In genomic region chr2:28463919-28464318, GRCm38 (mm10) we compare ENCODE assay signal across 9 mouse cellular contexts. TPM values are rescaled to one million over a fixed set of nuclear protein-coding genes. Genes with fewer than 3 reads are reported as not detected.
DNase-seq lines count a peak whose midpoint lies in the region; ATAC-seq and TF ChIP-seq lines count a peak whose summit lies in the region.
"Had no signal": no experiment of that assay in that cellular context is flagged by ENCODE, and none has a peak within 500 bp of the region (broad histone marks: within the 10 kb centered on the region; RNA-seq: fewer than 3 reads in every experiment).

No protein-coding gene starts in this region.

- H3K27ac ChIP-seq in forebrain, embryonic 14.5 days (ENCODE audit: low read depth, low read length), result no peak overlapping the region
- H3K27ac ChIP-seq in forebrain, embryonic 13.5 days, result no peak overlapping the region
- no peak overlapping the region for H3K27ac ChIP-seq in lung, postnatal 0 days (ENCODE audit: low read length)
- H3K27ac ChIP-seq: limb, embryonic 15.5 days had no signal

- H3K4me3 ChIP-seq in forebrain, embryonic 14.5 days (ENCODE audit: low read depth, low read length), result no peak overlapping the region
- no peak overlapping the region for H3K4me3 ChIP-seq in forebrain, embryonic 13.5 days
- H3K4me3 ChIP-seq in lung, postnatal 0 days (ENCODE audit: low read depth, low read length), result no peak overlapping the region
- H3K4me3 ChIP-seq: limb, embryonic 15.5 days had no signal

- TF ChIP-seq CTCF in lung, postnatal 0 days (IDR thresholded peaks at IDR 0.05), result peak; percentile 70

- peaks cover 15% of the 10 kb centered on the region; the same call in 1 of the 2 replicates for H3K4me1 ChIP-seq in forebrain, embryonic 14.5 days (ENCODE audit: control insufficient read depth, insufficient read depth, low read length)
- peaks cover 16% of the 10 kb centered on the region for H3K4me1 ChIP-seq in forebrain, embryonic 13.5 days
- H3K4me1 ChIP-seq in lung, postnatal 0 days (ENCODE audit: insufficient read depth, low read depth, low read length), result peaks cover 5% of the 10 kb centered on the region

- WGBS in forebrain, embryonic 14.5 days, result 40% methylated on average over 3 of the region's 3 CpGs
- 47% methylated on average over 3 of the region's 3 CpGs for WGBS in forebrain, embryonic 13.5 days
- 44% methylated on average over 3 of the region's 3 CpGs for WGBS in lung, postnatal 0 days

- H3K4me2 ChIP-seq in forebrain, embryonic 14.5 days (ENCODE audit: low read length), result no peak overlapping the region
- no peak overlapping the region for H3K4me2 ChIP-seq in forebrain, embryonic 13.5 days
- H3K4me2 ChIP-seq in lung, postnatal 0 days (replicated peaks; ENCODE audit: low read depth, low read length), result no peak overlapping the region
- H3K4me2 ChIP-seq: limb, embryonic 15.5 days had no signal

- no peak overlapping the region for H3K9ac ChIP-seq in forebrain, embryonic 14.5 days (ENCODE audit: low read length)
- H3K9ac ChIP-seq in forebrain, embryonic 13.5 days, result no peak overlapping the region
- no peak overlapping the region for H3K9ac ChIP-seq in lung, postnatal 0 days (replicated peaks; ENCODE audit: low read depth)
- H3K9ac ChIP-seq: limb, embryonic 15.5 days had no signal

- no peak for ATAC-seq in forebrain, embryonic 14.5 days
- ATAC-seq in forebrain, embryonic 13.5 days, result no peak
- ATAC-seq in lung, postnatal 0 days, result no peak

- H3K9me3 ChIP-seq in forebrain, embryonic 14.5 days (replicated peaks; ENCODE audit: control insufficient read depth, low read length), result no peaks in the 10 kb centered on the region
- no peaks in the 10 kb centered on the region for H3K9me3 ChIP-seq in forebrain, embryonic 13.5 days (replicated peaks)
- H3K9me3 ChIP-seq in lung, postnatal 0 days (ENCODE audit: low read length), result no peaks in the 10 kb centered on the region
- H3K9me3 ChIP-seq: limb, embryonic 15.5 days had no signal

- H3K36me3 ChIP-seq in forebrain, embryonic 14.5 days (ENCODE audit: control insufficient read depth, insufficient read depth, low read length), result no peaks in the 10 kb centered on the region
- H3K36me3 ChIP-seq in forebrain, embryonic 13.5 days (ENCODE audit: poor library complexity, severe bottlenecking), result peaks cover under 1% of the 10 kb centered on the region
- no peaks in the 10 kb centered on the region for H3K36me3 ChIP-seq in lung, postnatal 0 days (ENCODE audit: insufficient read depth, low read length)
- H3K36me3 ChIP-seq: limb, embryonic 15.5 days had no signal

- 0 out of 2 replicates have a peak, but pooled peaks cover 5% of the 10 kb centered on the region for H3K27me3 ChIP-seq in forebrain, embryonic 14.5 days (replicated peaks; ENCODE audit: control insufficient read depth, insufficient read depth, low read length)
- H3K27me3 ChIP-seq in forebrain, embryonic 13.5 days, result peaks cover 7% of the 10 kb centered on the region; the same call in 1 of the 2 replicates
- H3K27me3 ChIP-seq in lung, postnatal 0 days (replicated peaks; ENCODE audit: insufficient read depth, low read length), result no peaks in the 10 kb centered on the region
- H3K27me3 ChIP-seq: limb, embryonic 15.5 days had no signal

- DNase-seq in forebrain, embryonic 14.5 days (ENCODE audit: low spot score), result peak; percentile 56
- peak; percentile 47 for DNase-seq in urinary bladder, postnatal 14 days (ENCODE audit: low spot score)
- DNase-seq in urinary bladder, postnatal 4 days (ENCODE audit: low spot score in 2 of 2), result no peak
- peak; percentile 74 to 87 for DNase-seq in cerebellum, postnatal 25 days
- DNase-seq in kidney, postnatal 36 days, result peak; percentile 79 to 87
- peak; percentile 31 for DNase-seq in lung, postnatal 0 days (ENCODE audit: low spot score)
- DNase-seq in spleen, postnatal 36 days (ENCODE audit: low spot score in 2 of 2), result peak; percentile 22 to 54

- no peak for TF ChIP-seq EP300 in lung, postnatal 0 days (IDR thresholded peaks at IDR 0.05)

RNA-seq across cellular contexts. Expression of gene 1700007K13Rik, which starts 2.2 kb away (rescaled TPM):
- 2.5 and 3.2 TPM in 2 replicates for polyA plus RNA-seq in forebrain, embryonic 14.5 days (2014; fragmentation: Nextera tagmentation; extraction: Ambion mirVana)
- polyA plus RNA-seq in forebrain, embryonic 13.5 days (2015; fragmentation: Nextera tagmentation; extraction: Ambion mirVana), result 2.0 TPM in 2 replicates
- polyA plus RNA-seq in lung, postnatal 0 days (2015; fragmentation: Nextera tagmentation; extraction: Ambion mirVana), result 13.5 and 18.3 TPM in 2 replicates

RNA-seq across cellular contexts. Expression of gene Mrps2, which starts 3.9 kb away (rescaled TPM):
- polyA plus RNA-seq in forebrain, embryonic 14.5 days (2014; fragmentation: Nextera tagmentation; extraction: Ambion mirVana), result 55.0 and 59.2 TPM in 2 replicates
- 52.5 and 54.3 TPM in 2 replicates for polyA plus RNA-seq in forebrain, embryonic 13.5 days (2015; fragmentation: Nextera tagmentation; extraction: Ambion mirVana)
- polyA plus RNA-seq in lung, postnatal 0 days (2015; fragmentation: Nextera tagmentation; extraction: Ambion mirVana), result 20.8 and 21.8 TPM in 2 replicates

RNA-seq across cellular contexts. Expression of gene Ppp1r26, which starts 17.3 kb away (rescaled TPM):
- polyA plus RNA-seq in forebrain, embryonic 14.5 days (2014; fragmentation: Nextera tagmentation; extraction: Ambion mirVana), result 4.6 and 5.6 TPM in 2 replicates
- polyA plus RNA-seq in forebrain, embryonic 13.5 days (2015; fragmentation: Nextera tagmentation; extraction: Ambion mirVana), result 6.2 and 8.4 TPM in 2 replicates
- polyA plus RNA-seq in lung, postnatal 0 days (2015; fragmentation: Nextera tagmentation; extraction: Ambion mirVana), result 1.6 and 2.4 TPM in 2 replicates

RNA-seq across cellular contexts. Expression of gene Gbgt1, which starts 32.8 kb away (rescaled TPM):
- polyA plus RNA-seq in forebrain, embryonic 14.5 days (2014; fragmentation: Nextera tagmentation; extraction: Ambion mirVana), result 0.22 and 0.33 TPM in 2 replicates
- 0.43 TPM in 1 of 2 replicates, not detected in the other for polyA plus RNA-seq in forebrain, embryonic 13.5 days (2015; fragmentation: Nextera tagmentation; extraction: Ambion mirVana)
- 1.2 and 1.4 TPM in 2 replicates for polyA plus RNA-seq in lung, postnatal 0 days (2015; fragmentation: Nextera tagmentation; extraction: Ambion mirVana)

RNA-seq across cellular contexts. Expression of gene Gm10134, which starts 42.0 kb away (rescaled TPM):
- 0.94 TPM in 1 of 2 replicates, not detected in the other for polyA plus RNA-seq in forebrain, embryonic 14.5 days (2014; fragmentation: Nextera tagmentation; extraction: Ambion mirVana)
- 0.53 and 0.76 TPM in 2 replicates for polyA plus RNA-seq in forebrain, embryonic 13.5 days (2015; fragmentation: Nextera tagmentation; extraction: Ambion mirVana)
- 5.8 and 6.1 TPM in 2 replicates for polyA plus RNA-seq in lung, postnatal 0 days (2015; fragmentation: Nextera tagmentation; extraction: Ambion mirVana)

Comparison
In these comparisons a context has a peak if more than half of its experiments do, and no peak if none do; other contexts are left out.
1. DNase-seq: peak in forebrain, embryonic 14.5 days (single experiment), urinary bladder, postnatal 14 days (single experiment), cerebellum, postnatal 25 days (2 of 2), kidney, postnatal 36 days (2 of 2), lung, postnatal 0 days (single experiment) and spleen, postnatal 36 days (2 of 2); none in urinary bladder, postnatal 4 days (0 of 2).